Mouse (Mus musculus) kidney, postnatal 10 days (tissue): ENCODE measurements around the gene Bnc2.

Experiments used
- DNase-seq: peaks from one replicate; pipeline ENCODE4 v3.0.0; 2021; ENCODE audit warnings: mixed read lengths

Bnc2 gene

DNA sequence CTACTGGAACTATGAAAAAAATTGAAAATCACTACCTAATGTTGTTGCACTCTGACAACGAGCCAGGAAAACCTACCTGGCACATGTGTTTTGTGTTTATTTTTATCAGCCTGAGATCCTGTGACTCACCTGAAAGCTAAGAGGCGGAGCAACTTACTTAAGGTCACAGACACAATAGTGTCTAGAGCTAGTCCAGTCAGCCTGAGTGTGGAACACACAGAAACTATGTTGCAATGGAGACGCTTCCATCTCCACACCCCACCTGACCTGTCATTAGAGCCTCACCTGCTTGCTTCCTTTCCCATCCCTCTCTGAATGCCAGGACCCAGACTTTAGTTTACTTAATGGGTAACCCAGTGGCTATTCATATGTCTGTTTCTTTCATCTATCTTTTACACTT is 364.2 kb downstream of the Bnc2 start:
- DNase-seq, result no peak

DNA sequence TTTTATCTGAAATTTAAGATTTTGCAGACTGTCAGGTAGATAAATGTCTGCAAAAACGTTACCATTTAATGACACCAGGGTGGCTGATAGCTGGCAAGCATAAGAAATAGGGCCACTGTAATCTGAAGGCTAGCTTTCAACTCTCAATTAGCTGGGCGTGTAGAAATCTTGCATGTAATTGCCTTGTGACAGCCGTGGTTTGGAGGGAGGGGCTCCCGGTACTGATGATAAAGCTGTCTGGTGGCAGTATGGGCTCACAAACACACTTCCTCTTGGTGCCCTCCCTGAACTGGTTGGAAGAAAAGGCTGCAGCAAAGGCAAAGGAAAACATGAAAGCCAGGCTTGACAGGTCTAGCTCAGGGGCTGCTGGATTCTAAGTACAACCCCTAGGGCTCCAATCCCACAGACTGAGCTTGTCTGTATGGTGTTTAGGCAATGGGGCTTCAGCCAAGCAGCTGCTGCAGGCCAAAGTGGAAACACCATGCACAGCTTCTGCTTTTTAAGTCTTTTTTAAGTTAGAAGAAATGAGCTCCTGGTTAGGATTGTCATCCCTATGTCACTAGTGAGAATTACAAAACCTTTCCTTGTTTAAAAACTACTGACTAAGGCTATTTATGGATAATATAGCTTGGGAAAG is 366.7 kb downstream of the Bnc2 start:
- no peak for DNase-seq

DNA sequence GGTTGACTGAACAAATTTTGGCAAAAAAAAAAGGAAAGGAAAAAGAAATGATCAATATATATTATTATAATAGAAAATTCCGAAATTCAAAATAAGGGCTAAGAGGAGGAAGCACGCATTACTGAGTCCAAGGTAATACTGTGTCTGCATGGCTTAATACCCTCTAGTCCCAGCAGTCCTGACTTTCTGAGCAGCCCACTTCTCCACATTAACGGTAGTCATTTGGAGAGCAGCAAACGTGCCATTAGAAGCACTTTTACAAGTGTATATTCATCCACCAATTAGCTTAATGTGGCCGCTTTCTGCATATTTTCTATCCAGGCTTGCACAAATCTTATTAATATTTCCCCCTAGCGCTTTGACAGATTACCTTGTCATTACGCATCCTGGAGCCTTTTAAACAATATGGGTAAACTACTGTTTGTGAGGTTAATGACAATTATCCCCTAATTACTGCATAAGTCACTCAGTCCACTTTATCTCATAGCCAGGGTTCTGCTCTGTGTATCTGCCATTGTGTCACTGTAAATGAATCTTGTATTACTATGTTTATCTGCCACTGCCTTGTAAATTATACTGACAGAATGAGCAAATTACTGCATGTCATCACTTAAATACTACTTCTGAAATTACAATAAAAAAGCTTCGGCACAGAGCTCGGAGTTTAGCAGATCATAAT is 368.0 kb downstream of the Bnc2 start:
- no peak for DNase-seq

DNA sequence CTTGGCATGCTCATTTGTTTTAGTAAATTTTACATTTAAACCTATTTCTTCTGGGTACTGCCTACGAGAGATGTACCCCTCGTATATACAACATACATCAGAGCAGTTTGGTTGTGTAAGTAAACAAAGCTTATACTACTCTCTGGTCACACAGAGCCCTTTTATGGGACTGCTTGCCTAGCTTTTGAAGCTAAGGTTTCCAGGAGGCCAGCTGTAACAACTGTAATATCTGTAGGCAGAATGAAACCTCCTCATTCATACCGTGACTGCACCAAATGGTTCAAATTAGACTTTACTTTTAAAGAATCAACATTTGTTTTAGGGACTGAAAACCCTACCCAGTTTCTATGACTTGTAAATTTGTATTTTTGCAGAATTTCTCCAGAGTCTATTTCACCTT is 372.1 kb downstream of the Bnc2 start:
- no peak for DNase-seq

DNA sequence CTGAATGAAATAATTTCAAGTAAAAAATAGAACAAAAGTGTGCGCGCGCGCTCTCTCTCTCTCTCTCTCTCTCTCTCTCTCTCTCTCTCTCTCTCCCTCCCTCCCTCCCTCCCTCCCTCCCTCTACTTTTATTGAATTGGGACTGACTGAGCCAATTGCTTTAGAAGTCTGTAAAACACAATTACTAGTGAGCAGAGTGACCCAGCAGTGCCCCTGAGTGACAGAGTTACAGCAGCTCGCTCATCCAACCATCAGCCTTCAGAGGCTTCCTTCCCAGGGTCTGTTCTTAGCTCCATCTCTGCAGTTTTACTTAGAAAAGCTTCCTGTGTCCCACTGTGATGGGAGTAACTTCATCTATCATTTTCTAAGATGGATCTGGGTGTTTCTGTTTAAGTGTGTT is 389.9 kb downstream of the Bnc2 start:
- no peak for DNase-seq

DNA sequence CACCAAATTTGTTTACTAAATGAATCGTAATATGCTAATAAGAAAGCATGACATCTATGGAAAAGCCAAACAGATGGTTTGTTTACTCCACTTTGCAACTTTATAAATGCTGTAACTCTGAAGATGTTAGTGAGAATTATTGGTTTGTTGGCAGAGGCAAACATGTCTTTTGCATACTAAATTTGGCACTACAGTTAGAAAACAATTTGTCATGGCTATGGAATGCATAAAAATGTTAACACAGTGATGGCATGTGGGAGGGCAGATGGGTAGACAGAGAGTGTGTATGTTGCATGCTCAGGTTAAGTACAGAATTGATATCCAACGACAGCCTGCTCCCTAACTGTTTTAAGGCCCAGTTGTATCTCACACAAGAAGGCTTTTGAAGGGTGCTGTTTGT is 392.4 kb downstream of the Bnc2 start:
- DNase-seq, result no peak

DNA sequence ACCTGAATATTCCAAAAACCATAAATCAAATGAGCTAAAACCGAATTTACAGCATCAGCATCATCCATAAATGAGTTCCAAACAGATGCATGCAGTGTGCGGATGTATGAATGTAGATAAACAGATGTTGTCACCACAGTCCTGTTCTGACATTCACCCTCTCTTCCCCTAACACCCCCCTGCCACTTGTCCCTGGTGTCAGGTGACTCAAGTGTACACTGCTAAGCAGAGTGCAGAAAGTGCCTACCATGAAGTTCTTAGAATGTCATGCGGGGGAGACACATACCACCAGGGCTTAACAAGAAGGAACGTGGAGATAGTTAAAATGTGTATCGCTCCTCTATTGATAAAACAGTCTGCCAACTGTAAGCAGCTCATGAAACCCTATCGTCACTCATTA is 396.9 kb downstream of the Bnc2 start:
- no peak for DNase-seq

DNA sequence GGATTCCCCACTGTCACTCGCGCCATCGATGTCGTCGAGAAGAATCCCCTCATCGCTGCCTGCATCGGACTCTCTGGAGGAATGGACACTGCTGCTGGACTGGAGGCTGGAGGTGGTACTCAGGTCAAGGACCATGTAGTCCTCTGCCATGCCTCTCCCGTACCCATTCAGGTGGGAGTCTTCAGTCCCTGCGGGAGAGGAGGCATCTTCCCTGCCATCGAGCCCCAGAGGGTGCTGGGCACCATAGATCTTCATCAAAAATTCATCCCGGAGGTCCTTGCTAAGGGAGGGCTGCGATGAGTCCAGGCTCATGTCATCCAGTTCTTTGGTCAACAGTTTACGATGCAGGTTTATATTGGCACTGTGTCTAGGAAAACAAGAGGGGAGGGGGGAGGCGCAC is 399.0 kb downstream of the Bnc2 start:
- DNase-seq, result no peak

DNA sequence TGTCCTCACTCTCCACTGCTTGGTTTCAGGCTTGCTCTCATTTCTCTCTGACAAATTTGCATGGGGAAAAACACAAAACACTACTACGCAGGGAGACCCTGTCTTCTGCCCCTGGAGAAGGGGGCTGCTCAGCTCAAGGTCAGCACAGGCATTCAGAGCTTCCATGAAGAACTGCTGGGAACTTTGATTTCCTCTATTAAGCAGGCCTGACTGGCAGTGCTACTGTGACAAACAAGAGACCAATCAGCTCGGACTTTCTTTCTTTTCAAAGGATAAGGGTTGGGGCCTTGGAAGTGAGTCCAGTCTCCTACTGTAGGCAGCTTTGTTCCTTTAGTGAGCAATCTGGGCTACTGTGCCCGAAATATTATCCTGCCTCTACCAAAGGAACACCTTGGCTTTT is 400.9 kb downstream of the Bnc2 start:
- no peak for DNase-seq

DNA sequence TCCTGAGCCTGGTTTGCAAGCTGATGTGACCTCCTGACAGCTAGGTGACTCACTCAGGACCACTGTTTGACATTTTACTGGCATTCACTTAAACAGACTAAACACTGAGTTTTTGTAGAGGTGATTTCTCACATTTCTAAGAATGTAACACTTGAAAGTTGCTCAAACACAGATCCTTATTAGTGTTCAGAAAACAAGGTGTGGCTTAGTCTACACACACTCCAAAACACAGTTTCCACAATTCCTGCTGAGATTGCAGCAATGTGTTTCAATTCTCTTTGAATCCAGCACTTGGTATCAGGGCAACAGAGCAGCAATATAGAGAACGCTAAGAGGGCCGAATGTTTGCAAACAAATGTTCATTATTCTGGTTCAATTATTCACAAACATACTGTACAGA is 402.2 kb downstream of the Bnc2 start:
- DNase-seq, result no peak

DNA sequence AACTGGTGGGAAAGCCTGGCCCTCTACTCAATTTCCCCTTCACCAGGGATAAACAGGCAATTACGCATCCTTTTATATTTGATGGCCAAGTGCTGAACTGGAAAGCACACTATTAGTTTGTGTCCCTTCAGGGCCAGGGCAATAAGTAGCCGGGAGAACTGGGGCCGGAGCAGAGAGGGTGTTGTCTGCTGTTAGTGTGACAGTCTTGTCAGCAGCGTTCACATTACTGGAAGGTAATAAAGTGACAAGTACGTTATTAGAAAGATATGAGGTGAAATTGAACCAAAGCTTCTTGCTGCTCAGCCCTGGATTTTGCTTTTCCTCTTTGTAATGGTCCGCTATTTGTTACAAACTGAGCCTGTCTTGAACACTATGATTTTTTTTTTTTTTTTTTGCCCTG is 405.2 kb downstream of the Bnc2 start:
- DNase-seq, result no peak

DNA sequence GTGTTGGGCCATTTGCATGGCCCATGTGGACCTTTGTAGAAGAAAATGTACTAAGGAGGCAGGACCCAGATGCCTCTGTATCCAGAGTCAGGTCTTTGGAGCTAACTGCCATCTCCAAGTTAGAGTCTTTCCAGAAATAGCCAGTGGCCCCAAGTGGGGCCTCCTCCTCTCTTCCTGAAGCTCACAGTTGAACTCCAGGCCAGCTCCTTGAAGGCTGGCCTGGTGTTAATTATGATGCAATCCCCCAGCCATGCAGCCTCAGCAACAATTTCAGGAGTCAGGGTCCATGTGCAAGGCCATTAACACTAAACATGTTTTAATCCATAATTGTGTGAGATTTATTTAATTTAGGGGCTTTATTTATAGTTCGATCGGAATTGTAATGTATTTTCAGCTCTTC is 427.7 kb downstream of the Bnc2 start:
- DNase-seq, result no peak

DNA sequence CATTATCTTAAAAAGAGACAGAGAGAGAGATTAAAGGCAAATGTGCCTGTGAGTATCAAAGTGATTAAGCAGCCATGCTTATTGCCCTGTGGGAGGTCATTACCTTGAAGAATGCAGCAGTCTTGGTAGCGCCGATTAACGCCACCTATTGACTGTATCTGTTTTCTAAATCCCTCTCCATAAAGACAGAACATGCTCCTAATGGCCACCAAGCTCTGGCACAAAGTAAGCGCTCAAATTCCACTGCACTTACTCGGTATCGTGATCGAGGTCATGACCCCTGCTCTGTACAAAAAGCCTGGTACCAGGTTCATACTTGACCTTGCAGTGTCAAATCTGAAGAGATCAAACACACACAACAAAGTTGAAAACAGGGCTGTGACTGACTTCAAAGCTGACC is 442.7 kb downstream of the Bnc2 start:
- DNase-seq, result no peak

DNA sequence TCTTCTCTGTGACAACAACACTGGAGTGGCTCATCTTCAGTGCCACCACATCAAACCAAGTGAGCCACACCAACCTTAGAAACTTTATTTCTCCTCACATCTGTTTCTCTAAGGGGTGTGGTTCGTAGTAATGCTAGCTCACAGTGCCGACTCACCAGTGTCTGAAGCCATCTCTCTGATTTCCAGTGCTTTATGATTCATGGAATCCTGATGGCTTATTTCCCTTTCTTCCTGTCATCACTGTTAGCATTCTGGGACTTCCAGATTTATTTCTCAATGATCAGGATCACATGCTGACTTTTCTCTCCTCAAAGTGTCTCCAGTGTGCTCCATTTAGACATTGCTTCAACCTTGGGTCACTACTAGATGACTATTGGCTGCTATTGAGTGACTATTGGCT is 443.8 kb downstream of the Bnc2 start:
- DNase-seq, result no peak

DNA sequence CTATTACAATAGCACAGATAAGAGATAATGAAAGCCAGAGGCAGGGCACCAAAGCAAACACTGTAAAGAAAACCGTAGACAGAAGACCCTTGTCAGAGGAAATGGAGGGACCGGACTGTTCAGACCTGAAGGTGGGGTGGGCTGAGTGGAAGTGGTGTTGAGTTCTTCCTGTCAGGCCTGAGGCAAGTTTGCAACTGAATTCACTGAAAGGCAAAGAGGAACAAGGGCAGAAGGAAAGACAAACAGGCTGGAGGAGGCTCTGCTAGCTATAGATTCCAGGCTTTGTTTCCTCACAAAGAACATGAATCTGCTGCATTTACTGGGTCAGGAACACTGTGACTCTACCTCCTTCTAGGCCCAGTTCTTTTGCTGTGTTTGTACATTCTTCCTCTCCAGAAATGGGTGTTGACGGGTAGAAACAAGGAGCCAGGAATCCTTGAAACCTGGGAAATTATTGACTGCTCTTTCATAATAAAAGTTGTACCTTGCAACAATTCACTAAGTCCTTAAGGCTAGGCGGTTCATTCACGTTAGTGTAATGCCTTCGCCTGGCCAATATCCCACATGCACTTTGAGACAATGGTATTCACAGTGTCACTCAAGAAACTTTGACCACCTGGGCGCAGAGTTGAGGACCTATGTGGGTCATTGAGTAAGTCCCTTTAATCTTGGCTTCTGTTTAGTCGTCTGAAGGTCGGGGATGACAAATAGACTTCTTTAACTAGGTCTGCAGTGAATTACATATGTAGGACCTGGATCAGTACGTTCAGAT is 445.7 kb downstream of the Bnc2 start:
- DNase-seq, result no peak

DNA sequence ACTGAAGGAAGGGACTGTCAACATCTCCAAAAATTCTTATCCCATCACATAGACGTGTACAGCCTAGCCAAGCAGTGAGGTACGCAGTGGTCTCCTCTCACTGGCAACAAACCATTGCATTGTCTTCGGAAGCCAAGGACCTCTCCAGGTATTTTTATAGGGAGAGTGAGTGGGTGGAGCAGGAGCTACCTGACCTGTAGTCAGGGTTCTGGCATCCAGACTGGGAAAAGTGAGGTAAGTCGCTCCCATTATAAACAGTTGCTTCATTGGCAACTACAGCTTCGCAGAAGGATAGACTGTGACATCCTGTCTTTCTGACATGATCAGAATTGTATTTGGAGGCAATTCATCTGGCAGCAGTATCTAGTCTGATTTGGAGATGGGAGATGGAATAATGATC is 446.5 kb downstream of the Bnc2 start:
- no peak for DNase-seq
